Mouse (Mus musculus): ENCODE data around the gene Lgr4. TPM values are rescaled to one million over a fixed set of nuclear protein-coding genes. Genes with fewer than 3 reads are reported as not detected.
"Not testable (repeated sequence)": the region's sequence is repeated elsewhere in the genome, so short reads cannot be mapped to it uniquely, and the experiment has no call there.

The Lgr4 gene
- 3.9 and 4.2 TPM in 2 replicates for polyA plus RNA-seq (2015; fragmentation: Nextera tagmentation; extraction: Ambion mirVana)

- Histone ChIP-seq H3K4me1 (ENCODE audit: insufficient read depth) (peaks cover 16% of the 10 kb centered on the region), H3K9me3 (ENCODE audit: low read length) (no peaks in the 10 kb centered on the region), H3K27me3 (ENCODE audit: insufficient read depth, low read length) (no peaks in the 10 kb centered on the region), H3K4me2 (ENCODE audit: low read depth, low read length) (peak within 1 kb of the TSS; percentile 81), H3K36me3 (replicated peaks; ENCODE audit: insufficient read depth, low read length) (no peaks in the 10 kb centered on the region), H3K27ac (ENCODE audit: low read depth) (peak within 1 kb of the TSS; percentile 86), H3K4me3 (ENCODE audit: low read depth, low read length) (peak within 1 kb of the TSS; percentile 71), H3K9ac (replicated peaks) (peak within 1 kb of the TSS; percentile 58)
- 0 out of 2 replicates have a peak, but pooled peaks have one; percentile 2 for TF ChIP-seq CTCF (IDR thresholded peaks at IDR 0.05; ENCODE audit: low read depth)
- TF ChIP-seq EP300 (IDR thresholded peaks at IDR 0.05; ENCODE audit: low read depth): no peak
- WGBS (ENCODE audit: insufficient replicate concordance): under 1% methylated on average over 87 of the region's 111 CpGs
- ATAC-seq (peak; percentile 98), DNase-seq (peak; percentile 92)
Measured at GRCm38 (mm10) chr2:109917496-109918413, at the start of gene Lgr4. Gene Lgr4, plus strand, starts transcription at chr2:109917647.

GRCm38 (mm10) chr2:109879429-109879828 is 38.0 kb upstream of the Lgr4 start:
- H3K9me3 ChIP-seq (ENCODE audit: low read length); H3K27ac ChIP-seq (ENCODE audit: low read depth); H3K4me2 ChIP-seq (ENCODE audit: low read depth, low read length); H3K27me3 ChIP-seq (ENCODE audit: insufficient read depth, low read length); DNase-seq; ATAC-seq; H3K9ac ChIP-seq (replicated peaks); H3K36me3 ChIP-seq (replicated peaks; ENCODE audit: insufficient read depth, low read length); H3K4me1 ChIP-seq (ENCODE audit: insufficient read depth); H3K4me3 ChIP-seq (ENCODE audit: low read depth, low read length): not testable (repeated sequence)
- WGBS (ENCODE audit: insufficient replicate concordance): 67% methylated on average over 4 of the region's 4 CpGs

GRCm38 (mm10) chr2:109881111-109881510 is 36.3 kb upstream of the Lgr4 start:
- H3K4me3 ChIP-seq (ENCODE audit: low read depth, low read length): no peak overlapping the region
- H3K27ac ChIP-seq (ENCODE audit: low read depth): no peak overlapping the region
- no peaks in the 10 kb centered on the region for H3K4me1 ChIP-seq (ENCODE audit: insufficient read depth)
- H3K9me3 ChIP-seq (ENCODE audit: low read length): no peaks in the 10 kb centered on the region
- no peaks in the 10 kb centered on the region for H3K36me3 ChIP-seq (replicated peaks; ENCODE audit: insufficient read depth, low read length)
- 38% methylated on average over 2 of the region's 2 CpGs for WGBS (ENCODE audit: insufficient replicate concordance)
- no peak overlapping the region for H3K4me2 ChIP-seq (ENCODE audit: low read depth, low read length)
- no peak for TF ChIP-seq EP300 (IDR thresholded peaks at IDR 0.05; ENCODE audit: low read depth)
- TF ChIP-seq CTCF (IDR thresholded peaks at IDR 0.05; ENCODE audit: low read depth): no peak
- DNase-seq (no peak), ATAC-seq (no peak)
- no peaks in the 10 kb centered on the region for H3K27me3 ChIP-seq (ENCODE audit: insufficient read depth, low read length)
- no peak overlapping the region for H3K9ac ChIP-seq (replicated peaks)

GRCm38 (mm10) chr2:109881625-109882024 is 35.8 kb upstream of the Lgr4 start:
- no peak overlapping the region for H3K27ac ChIP-seq (ENCODE audit: low read depth)
- no peak for TF ChIP-seq CTCF (IDR thresholded peaks at IDR 0.05; ENCODE audit: low read depth)
- TF ChIP-seq EP300 (IDR thresholded peaks at IDR 0.05; ENCODE audit: low read depth): no peak
- H3K9ac ChIP-seq (replicated peaks): no peak overlapping the region
- H3K9me3 ChIP-seq (ENCODE audit: low read length): no peaks in the 10 kb centered on the region
- no peaks in the 10 kb centered on the region for H3K27me3 ChIP-seq (ENCODE audit: insufficient read depth, low read length)
- DNase-seq (no peak), ATAC-seq (no peak)
- no peak overlapping the region for H3K4me2 ChIP-seq (ENCODE audit: low read depth, low read length)
- 42% methylated on average over 1 of the region's 1 CpGs for WGBS (ENCODE audit: insufficient replicate concordance)
- no peaks in the 10 kb centered on the region for H3K36me3 ChIP-seq (replicated peaks; ENCODE audit: insufficient read depth, low read length)
- no peak overlapping the region for H3K4me3 ChIP-seq (ENCODE audit: low read depth, low read length)
- no peaks in the 10 kb centered on the region for H3K4me1 ChIP-seq (ENCODE audit: insufficient read depth)

GRCm38 (mm10) chr2:109884106-109884505 is 33.3 kb upstream of the Lgr4 start:
- Histone ChIP-seq H3K27ac (ENCODE audit: low read depth) (no peak overlapping the region), H3K9me3 (ENCODE audit: low read length) (no peaks in the 10 kb centered on the region), H3K4me3 (ENCODE audit: low read depth, low read length) (no peak overlapping the region), H3K4me1 (ENCODE audit: insufficient read depth) (no peaks in the 10 kb centered on the region), H3K36me3 (replicated peaks; ENCODE audit: insufficient read depth, low read length) (no peaks in the 10 kb centered on the region), H3K27me3 (ENCODE audit: insufficient read depth, low read length) (no peaks in the 10 kb centered on the region), H3K9ac (replicated peaks) (no peak overlapping the region), H3K4me2 (ENCODE audit: low read depth, low read length) (no peak overlapping the region)
- TF ChIP-seq EP300 (IDR thresholded peaks at IDR 0.05; ENCODE audit: low read depth) (no peak), CTCF (IDR thresholded peaks at IDR 0.05; ENCODE audit: low read depth) (no peak)
- no peak for DNase-seq
- no peak for ATAC-seq
- 65% methylated on average over 4 of the region's 4 CpGs for WGBS (ENCODE audit: insufficient replicate concordance)

GRCm38 (mm10) chr2:109884507-109884906 is 32.9 kb upstream of the Lgr4 start:
- TF ChIP-seq EP300 (IDR thresholded peaks at IDR 0.05; ENCODE audit: low read depth) (no peak), CTCF (IDR thresholded peaks at IDR 0.05; ENCODE audit: low read depth) (no peak)
- Histone ChIP-seq H3K36me3 (replicated peaks; ENCODE audit: insufficient read depth, low read length) (no peaks in the 10 kb centered on the region), H3K27ac (ENCODE audit: low read depth) (no peak overlapping the region), H3K27me3 (ENCODE audit: insufficient read depth, low read length) (no peaks in the 10 kb centered on the region), H3K4me3 (ENCODE audit: low read depth, low read length) (no peak overlapping the region), H3K4me2 (ENCODE audit: low read depth, low read length) (no peak overlapping the region), H3K9me3 (ENCODE audit: low read length) (no peaks in the 10 kb centered on the region), H3K4me1 (ENCODE audit: insufficient read depth) (no peaks in the 10 kb centered on the region), H3K9ac (replicated peaks) (no peak overlapping the region)
- WGBS (ENCODE audit: insufficient replicate concordance): 55% methylated on average over 4 of the region's 4 CpGs
- DNase-seq (no peak), ATAC-seq (no peak)
